Mouse (Mus musculus) intestine, embryonic 16.5 days (tissue): ENCODE results near the gene Rassf4. TPM values are rescaled to one million over a fixed set of nuclear protein-coding genes. Genes with fewer than 3 reads are reported as not detected.

Source experiments
- ATAC-seq: fragments of 200-750 bp; cut with Nextera tagmentation; 2 replicates; pipeline ENCODE4 v1.8.0; 2017; ENCODE audit warnings: moderate TSS enrichment, moderate library complexity
- H3K27ac ChIP-seq: fragments of 300-500 bp; sonication (generic); 2 replicates; pipeline ENCODE4 v1.5.1; 2014; ENCODE audit warnings: mild to moderate bottlenecking, low read length
- H3K27me3 ChIP-seq: fragments of 300-500 bp; sonication (generic); replicated peaks from 2 replicates; pipeline ENCODE4 v1.6.1; 2014; ENCODE audit warnings: low read length, control low read depth, mixed read lengths; ENCODE audit not compliant: control insufficient read depth, insufficient read depth
- H3K36me3 ChIP-seq: fragments of 300-500 bp; sonication (generic); 2 replicates; pipeline ENCODE4 v1.6.1; 2014; ENCODE audit warnings: low read length, control low read depth; ENCODE audit not compliant: control insufficient read depth, insufficient read depth
- H3K4me1 ChIP-seq: fragments of 300-500 bp; sonication (generic); 2 replicates; pipeline ENCODE4 v1.6.1; 2014; ENCODE audit warnings: low read length, control low read depth, mixed read lengths; ENCODE audit not compliant: control insufficient read depth, insufficient read depth
- H3K4me2 ChIP-seq: fragments of 300-500 bp; sonication (generic); 2 replicates; pipeline ENCODE4 v1.6.1; 2014; ENCODE audit warnings: low read depth, low read length, control low read depth
- H3K4me3 ChIP-seq: fragments of 300-500 bp; sonication (generic); 2 replicates; pipeline ENCODE4 v1.5.1; 2014; ENCODE audit warnings: mild to moderate bottlenecking, low read length
- H3K9ac ChIP-seq: fragments of 300-500 bp; sonication (generic); 2 replicates; pipeline ENCODE4 v1.6.1; 2014; ENCODE audit warnings: low read depth, low read length
- H3K9me3 ChIP-seq: fragments of 300-500 bp; sonication (generic); 2 replicates; pipeline ENCODE4 v1.6.1; 2016; ENCODE audit warnings: low read length, control low read depth; ENCODE audit not compliant: control insufficient read depth
- WGBS: fragments of 180-500 bp; shearing (Covaris S2); extraction: QIAGEN DNeasy Blood & Tissue Kit; methylation state at CpG from one replicate; pipeline ENCODE4 v1.1.7; 2014; 5-methylcytosine and 5-hydroxymethylcytosine counted together
- polyA plus RNA-seq: library from polyadenylated mRNA; unstranded; fragments of >200 nt; fragmentation: Nextera tagmentation; extraction: Ambion mirVana; gene quantifications from 2 replicates; pipeline ENCODE4 v1.2.1, GENCODE M21; 2015

The Rassf4 gene
- polyA plus RNA-seq, 1 experiment from 2014 or later: 8.6 TPM

GRCm38 (mm10) chr6:116712062-116712461 is 38.3 kb upstream of the Rassf4 start:
- no peaks in the 10 kb centered on the region for H3K9me3 ChIP-seq
- no peak overlapping the region for H3K4me2 ChIP-seq
- H3K27me3 ChIP-seq: no peaks in the 10 kb centered on the region
- H3K9ac ChIP-seq: no peak overlapping the region
- 16% methylated on average over 5 of the region's 5 CpGs for WGBS
- H3K4me1 ChIP-seq: 0 out of 2 replicates have a peak, but pooled peaks cover 5% of the 10 kb centered on the region
- no peak for ATAC-seq
- no peak overlapping the region for H3K27ac ChIP-seq
- H3K4me3 ChIP-seq: no peak overlapping the region
- no peaks in the 10 kb centered on the region for H3K36me3 ChIP-seq

- 77% methylated on average over 6 of the region's 6 CpGs for WGBS
- no peaks in the 10 kb centered on the region for H3K36me3 ChIP-seq
- no peaks in the 10 kb centered on the region for H3K4me1 ChIP-seq
Measured at GRCm38 (mm10) chr6:116704320-116704719, 30.6 kb upstream of the Rassf4 start.

GRCm38 (mm10) chr6:116700821-116701220 is 27.1 kb upstream of the Rassf4 start:
- no peaks in the 10 kb centered on the region for H3K36me3 ChIP-seq
- H3K27ac ChIP-seq: no peak overlapping the region
- no peak overlapping the region for H3K9ac ChIP-seq
- no peaks in the 10 kb centered on the region for H3K9me3 ChIP-seq
- H3K27me3 ChIP-seq: no peaks in the 10 kb centered on the region
- ATAC-seq: no peak
- no peak overlapping the region for H3K4me3 ChIP-seq
- no peaks in the 10 kb centered on the region for H3K4me1 ChIP-seq
- H3K4me2 ChIP-seq: no peak overlapping the region

More at GRCm38 (mm10) chr6:116704320-116704719, 30.6 kb upstream of the Rassf4 start:
- Histone ChIP-seq H3K9ac (no peak overlapping the region), H3K27ac (no peak overlapping the region), H3K9me3 (no peaks in the 10 kb centered on the region), H3K4me3 (no peak overlapping the region), H3K27me3 (no peaks in the 10 kb centered on the region), H3K4me2 (no peak overlapping the region)
- ATAC-seq: no peak

- Histone ChIP-seq H3K4me1 (no peaks in the 10 kb centered on the region), H3K27ac (no peak overlapping the region), H3K9ac (no peak overlapping the region), H3K36me3 (no peaks in the 10 kb centered on the region), H3K4me2 (no peak overlapping the region), H3K9me3 (no peaks in the 10 kb centered on the region), H3K4me3 (no peak overlapping the region), H3K27me3 (no peaks in the 10 kb centered on the region)
- ATAC-seq: no peak
- WGBS: 86% methylated on average over 4 of the region's 4 CpGs
Measured at GRCm38 (mm10) chr6:116697896-116698425, 24.2 kb upstream of the Rassf4 start.

- no peaks in the 10 kb centered on the region for H3K36me3 ChIP-seq
- no peak overlapping the region for H3K9ac ChIP-seq
- no peaks in the 10 kb centered on the region for H3K9me3 ChIP-seq
- no peak overlapping the region for H3K4me3 ChIP-seq
- H3K4me1 ChIP-seq: no peaks in the 10 kb centered on the region
- no peak overlapping the region for H3K27ac ChIP-seq
- H3K27me3 ChIP-seq: no peaks in the 10 kb centered on the region
- no peak overlapping the region for H3K4me2 ChIP-seq
- no peak for ATAC-seq
- 43% methylated on average over 2 of the region's 2 CpGs for WGBS
Measured at GRCm38 (mm10) chr6:116697413-116697812, 23.7 kb upstream of the Rassf4 start.

GRCm38 (mm10) chr6:116694346-116694745 is 20.6 kb upstream of the Rassf4 start:
- Histone ChIP-seq H3K27me3 (no peaks in the 10 kb centered on the region), H3K4me2 (no peak overlapping the region), H3K4me3 (no peak overlapping the region), H3K9ac (no peak overlapping the region), H3K36me3 (no peaks in the 10 kb centered on the region), H3K27ac (no peak overlapping the region), H3K9me3 (no peaks in the 10 kb centered on the region), H3K4me1 (no peaks in the 10 kb centered on the region)
- 76% methylated on average over 3 of the region's 3 CpGs for WGBS
- no peak for ATAC-seq

- no peaks in the 10 kb centered on the region for H3K9me3 ChIP-seq
- H3K4me3 ChIP-seq: no peak overlapping the region
- 84% methylated on average over 4 of the region's 4 CpGs for WGBS
- no peaks in the 10 kb centered on the region for H3K36me3 ChIP-seq
- H3K9ac ChIP-seq: no peak overlapping the region
- H3K4me2 ChIP-seq: no peak overlapping the region
- ATAC-seq: no peak
- H3K4me1 ChIP-seq: no peaks in the 10 kb centered on the region
- H3K27me3 ChIP-seq: no peaks in the 10 kb centered on the region
- no peak overlapping the region for H3K27ac ChIP-seq
Measured at GRCm38 (mm10) chr6:116693639-116694038, 19.9 kb upstream of the Rassf4 start.

- H3K9ac ChIP-seq: no peak overlapping the region
Measured at GRCm38 (mm10) chr6:116682317-116682716, 8.6 kb upstream of the Rassf4 start.

GRCm38 (mm10) chr6:116679563-116680288 is 6.0 kb upstream of the Rassf4 start:
- Histone ChIP-seq H3K4me1 (peaks cover 3% of the 10 kb centered on the region; the same call in 1 of the 2 replicates), H3K4me2 (no peak overlapping the region), H3K27ac (no peak overlapping the region), H3K27me3 (no peaks in the 10 kb centered on the region), H3K9ac (no peak overlapping the region), H3K9me3 (no peaks in the 10 kb centered on the region), H3K36me3 (no peaks in the 10 kb centered on the region), H3K4me3 (no peak overlapping the region)
- ATAC-seq: no peak
- WGBS: 75% methylated on average over 5 of the region's 5 CpGs

More at GRCm38 (mm10) chr6:116682317-116682716, 8.6 kb upstream of the Rassf4 start:
- 23% methylated on average over 6 of the region's 6 CpGs for WGBS
- Histone ChIP-seq H3K4me2 (no peak overlapping the region), H3K4me1 (no peaks in the 10 kb centered on the region), H3K36me3 (no peaks in the 10 kb centered on the region), H3K9me3 (no peaks in the 10 kb centered on the region), H3K4me3 (no peak overlapping the region), H3K27ac (no peak overlapping the region), H3K27me3 (no peaks in the 10 kb centered on the region)
- peak; percentile 40 for ATAC-seq
